23 mouse cellular contexts compared by ENCODE assay signal in genomic region chr7:94268665-94269320, GRCm38 (mm10).
A peak's percentile ranks its signal among the peaks of the same experiment; 100 is the strongest.
DNase-seq lines count a peak whose midpoint lies in the region; ATAC-seq and TF ChIP-seq lines count a peak whose summit lies in the region.
"Had no signal": no experiment of that assay in that cellular context is flagged by ENCODE, and none has a peak within 500 bp of the region (broad histone marks: within the 10 kb centered on the region; RNA-seq: fewer than 3 reads in every experiment).

No protein-coding gene starts in this region.

- no peak overlapping the region for H3K9ac ChIP-seq in forebrain, embryonic 15.5 days (replicated peaks)
- H3K9ac ChIP-seq in forebrain, embryonic 12.5 days = no peak overlapping the region
- H3K9ac ChIP-seq in midbrain, postnatal 0 days (replicated peaks; ENCODE audit: low read length, poor library complexity, severe bottlenecking) = no peak overlapping the region
- no peak overlapping the region for H3K9ac ChIP-seq in forebrain, embryonic 16.5 days (replicated peaks; ENCODE audit: low read depth, low read length)
- H3K9ac ChIP-seq: embryonic facial prominence, embryonic 12.5 days; intestine, embryonic 15.5 days had no signal

- no peak overlapping the region for H3K4me2 ChIP-seq in forebrain, embryonic 15.5 days (replicated peaks)
- H3K4me2 ChIP-seq in forebrain, embryonic 12.5 days = no peak overlapping the region
- no peak overlapping the region for H3K4me2 ChIP-seq in midbrain, postnatal 0 days (ENCODE audit: low read depth, low read length, poor library complexity, severe bottlenecking)
- H3K4me2 ChIP-seq in forebrain, embryonic 16.5 days (ENCODE audit: low read length) = no peak overlapping the region
- H3K4me2 ChIP-seq: embryonic facial prominence, embryonic 12.5 days; intestine, embryonic 15.5 days had no signal

- no peak overlapping the region; the same call in 1 of the 2 replicates for H3K27ac ChIP-seq in forebrain, embryonic 15.5 days (replicated peaks)
- H3K27ac ChIP-seq in forebrain, embryonic 12.5 days = no peak overlapping the region
- no peak overlapping the region for H3K27ac ChIP-seq in midbrain, postnatal 0 days (ENCODE audit: low read depth, low read length)
- no peak overlapping the region for H3K27ac ChIP-seq in midbrain, embryonic 10.5 days (replicated peaks)
- H3K27ac ChIP-seq in forebrain, embryonic 16.5 days (ENCODE audit: low read length) = no peak overlapping the region
- H3K27ac ChIP-seq in gastrocnemius, adult 2 months = no peak overlapping the region
- H3K27ac ChIP-seq: embryonic facial prominence, embryonic 12.5 days; heart, embryonic 10.5 days; intestine, embryonic 15.5 days had no signal

- 62% methylated on average over 8 of the region's 8 CpGs for WGBS in forebrain, embryonic 15.5 days
- WGBS in forebrain, embryonic 12.5 days = 80% methylated on average over 8 of the region's 8 CpGs
- WGBS in midbrain, postnatal 0 days = 78% methylated on average over 8 of the region's 8 CpGs
- 92% methylated on average over 8 of the region's 8 CpGs for WGBS in midbrain, embryonic 10.5 days
- 60% methylated on average over 8 of the region's 8 CpGs for WGBS in forebrain, embryonic 16.5 days

- peak; percentile 73 for ATAC-seq in forebrain, embryonic 15.5 days (replicated peaks)
- no peak for ATAC-seq in forebrain, embryonic 12.5 days (ENCODE audit: low FRiP score)
- no peak for ATAC-seq in midbrain, postnatal 0 days (ENCODE audit: low FRiP score)
- peak; percentile 80 for ATAC-seq in forebrain, embryonic 16.5 days
- ATAC-seq: activated CD4-positive, CD25-positive, alpha-beta regulatory T cell, adult 4 months; intestine, embryonic 15.5 days; Patski had no signal

- H3K9me3 ChIP-seq in forebrain, embryonic 15.5 days = no peaks in the 10 kb centered on the region
- H3K9me3 ChIP-seq in forebrain, embryonic 12.5 days = no peaks in the 10 kb centered on the region
- H3K9me3 ChIP-seq in midbrain, postnatal 0 days (ENCODE audit: low read length) = no peaks in the 10 kb centered on the region
- no peaks in the 10 kb centered on the region for H3K9me3 ChIP-seq in midbrain, embryonic 10.5 days (replicated peaks)
- H3K9me3 ChIP-seq in forebrain, embryonic 16.5 days (ENCODE audit: control insufficient read depth, low read length) = no peaks in the 10 kb centered on the region
- H3K9me3 ChIP-seq: embryonic facial prominence, embryonic 12.5 days; heart, embryonic 10.5 days; intestine, embryonic 15.5 days had no signal

- TF ChIP-seq CTCF in midbrain, postnatal 0 days (IDR thresholded peaks at IDR 0.05) = no peak
- no peak for TF ChIP-seq CTCF in gastrocnemius, adult 2 months (IDR thresholded peaks at IDR 0.05)

- no peaks in the 10 kb centered on the region for H3K27me3 ChIP-seq in forebrain, embryonic 15.5 days
- no peaks in the 10 kb centered on the region for H3K27me3 ChIP-seq in forebrain, embryonic 12.5 days
- no peaks in the 10 kb centered on the region for H3K27me3 ChIP-seq in midbrain, postnatal 0 days (ENCODE audit: insufficient read depth, low read length)
- no peaks in the 10 kb centered on the region for H3K27me3 ChIP-seq in midbrain, embryonic 10.5 days (ENCODE audit: low read depth, poor library complexity, severe bottlenecking)
- no peaks in the 10 kb centered on the region for H3K27me3 ChIP-seq in forebrain, embryonic 16.5 days (replicated peaks; ENCODE audit: control insufficient read depth, insufficient read depth, low read length)
- H3K27me3 ChIP-seq: CH12.LX; embryonic facial prominence, embryonic 12.5 days; intestine, embryonic 15.5 days; Patski had no signal

- no peak overlapping the region for H3K4me3 ChIP-seq in forebrain, embryonic 15.5 days
- H3K4me3 ChIP-seq in forebrain, embryonic 12.5 days (replicated peaks) = no peak overlapping the region
- H3K4me3 ChIP-seq in midbrain, postnatal 0 days (ENCODE audit: low read depth, low read length) = no peak overlapping the region
- H3K4me3 ChIP-seq in midbrain, embryonic 10.5 days = no peak overlapping the region
- H3K4me3 ChIP-seq in forebrain, embryonic 16.5 days (replicated peaks; ENCODE audit: low read length) = no peak overlapping the region
- H3K4me3 ChIP-seq in gastrocnemius, adult 2 months = no peak overlapping the region
- H3K4me3 ChIP-seq: embryonic facial prominence, embryonic 12.5 days; heart, embryonic 10.5 days; intestine, embryonic 15.5 days had no signal

- H3K4me1 ChIP-seq in forebrain, embryonic 15.5 days = peaks cover 3% of the 10 kb centered on the region; the same call in 1 of the 2 replicates
- no peaks in the 10 kb centered on the region for H3K4me1 ChIP-seq in forebrain, embryonic 12.5 days
- H3K4me1 ChIP-seq in midbrain, postnatal 0 days (ENCODE audit: insufficient read depth, low read length) = no peaks in the 10 kb centered on the region
- no peaks in the 10 kb centered on the region for H3K4me1 ChIP-seq in midbrain, embryonic 10.5 days
- H3K4me1 ChIP-seq in forebrain, embryonic 16.5 days (replicated peaks; ENCODE audit: control insufficient read depth, insufficient read depth, low read length) = 0 out of 2 replicates have a peak, but pooled peaks cover 3% of the 10 kb centered on the region
- H3K4me1 ChIP-seq: embryonic facial prominence, embryonic 12.5 days; heart, embryonic 10.5 days; intestine, embryonic 15.5 days had no signal

- DNase-seq in midbrain, postnatal 0 days (ENCODE audit: low spot score) = peak; percentile 23
- DNase-seq in midbrain, embryonic 10.5 days (ENCODE audit: low spot score) = no peak
- no peak for DNase-seq in gastrocnemius, adult 2 months
- DNase-seq in right cerebral cortex, postnatal 4 days = no peak
- DNase-seq: adrenal gland, adult 8-10 months; adrenal gland, postnatal 36 days; cerebellum, adult 11-12 months; cerebellum, adult 9-10 months; cerebellum, postnatal 25 days; gastrocnemius, postnatal 10 days; heart, adult 18-20 months; heart, postnatal 10 days; heart, postnatal 4 days; kidney, adult 18-20 months had no signal

- intact Hi-C loops in gastrocnemius, adult 2 months (cut with DNase I) = no loop called here

- H3K36me3 ChIP-seq in forebrain, embryonic 15.5 days = no peaks in the 10 kb centered on the region
- H3K36me3 ChIP-seq in forebrain, embryonic 12.5 days (replicated peaks) = no peaks in the 10 kb centered on the region
- no peaks in the 10 kb centered on the region for H3K36me3 ChIP-seq in midbrain, postnatal 0 days (ENCODE audit: insufficient read depth, low read length)
- no peaks in the 10 kb centered on the region for H3K36me3 ChIP-seq in midbrain, embryonic 10.5 days
- no peaks in the 10 kb centered on the region for H3K36me3 ChIP-seq in forebrain, embryonic 16.5 days (ENCODE audit: control insufficient read depth, insufficient read depth)
- H3K36me3 ChIP-seq: embryonic facial prominence, embryonic 12.5 days; heart, embryonic 10.5 days; intestine, embryonic 15.5 days had no signal

Comparison
In these comparisons a context has a peak if more than half of its experiments do, and no peak if none do; other contexts are left out.
1. ATAC-seq: peak in forebrain, embryonic 15.5 days (single experiment) and forebrain, embryonic 16.5 days (single experiment); none in forebrain, embryonic 12.5 days (single experiment) and midbrain, postnatal 0 days (single experiment).